Mouse (Mus musculus) CD4-positive helper T cell, adult 2 months (primary cell): ENCODE measurements at regions not wholly inside any gene's neighbourhood (a gene's known extent, or its start where the extent isn't known, plus 50 kb on each side); places are given as distances from the start of the nearest gene placed in this dataset.

Experiments
- DNase-seq: peaks from one replicate; pipeline ENCODE4 v3.0.0-alpha.2; 2012; ENCODE audit warnings: low read depth, missing footprints, low spot score

DNA sequence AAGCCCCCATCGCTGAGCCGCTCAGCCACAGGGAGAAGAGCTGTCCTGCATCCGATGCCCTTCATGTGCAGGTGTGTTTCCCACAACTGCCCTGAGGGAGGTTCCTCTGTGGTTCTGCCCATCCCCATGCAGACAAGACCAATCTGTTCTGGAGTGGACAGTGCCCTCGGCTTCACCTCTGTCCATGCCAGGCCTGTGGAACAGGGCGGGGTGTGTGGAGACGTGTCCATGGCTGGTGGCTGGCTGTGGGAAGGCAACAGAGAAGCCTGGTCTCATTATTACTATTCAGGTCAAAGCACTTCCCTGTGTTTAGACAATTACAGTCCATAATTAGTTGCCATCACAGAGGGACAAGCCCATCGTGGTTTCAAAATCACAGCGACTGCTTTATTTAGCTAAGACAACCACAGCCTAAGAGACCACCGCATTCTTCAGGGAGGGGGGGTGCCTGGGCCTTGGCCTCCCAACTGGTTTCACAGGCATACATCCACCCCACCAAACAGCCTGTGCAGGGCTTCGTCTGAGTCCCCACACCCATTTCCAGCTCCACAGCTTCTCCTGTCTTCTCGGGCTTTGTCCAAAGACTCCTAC lies 97.7 kb downstream of the Rplp1 start:
- no peak for DNase-seq

DNA sequence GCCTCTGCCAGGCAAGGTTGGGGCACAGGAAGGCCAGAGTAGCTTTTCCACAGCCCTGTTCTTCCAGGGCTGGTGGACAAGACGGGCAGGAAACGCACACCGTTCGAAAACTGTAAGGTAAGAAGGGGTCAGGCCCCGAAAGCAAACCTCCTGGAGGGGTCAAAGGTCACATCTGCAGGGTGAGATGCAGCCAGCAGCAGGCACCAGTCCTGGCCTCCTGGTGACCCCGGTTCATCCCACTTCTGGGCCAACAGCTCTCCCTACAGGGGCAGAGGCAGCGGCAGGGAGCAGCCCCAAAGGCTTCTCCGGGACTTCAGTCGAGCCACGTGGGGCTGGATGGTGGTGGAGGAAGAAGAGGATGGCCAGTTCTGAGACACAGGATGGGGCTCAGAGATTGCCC lies 98.3 kb downstream of the Rplp1 start:
- DNase-seq: no peak

- DNase-seq: peak; percentile 20
These were observed 101.1 kb downstream of the Rplp1 start for GRCm38 (mm10) chr9:61813291-61813690.

DNA sequence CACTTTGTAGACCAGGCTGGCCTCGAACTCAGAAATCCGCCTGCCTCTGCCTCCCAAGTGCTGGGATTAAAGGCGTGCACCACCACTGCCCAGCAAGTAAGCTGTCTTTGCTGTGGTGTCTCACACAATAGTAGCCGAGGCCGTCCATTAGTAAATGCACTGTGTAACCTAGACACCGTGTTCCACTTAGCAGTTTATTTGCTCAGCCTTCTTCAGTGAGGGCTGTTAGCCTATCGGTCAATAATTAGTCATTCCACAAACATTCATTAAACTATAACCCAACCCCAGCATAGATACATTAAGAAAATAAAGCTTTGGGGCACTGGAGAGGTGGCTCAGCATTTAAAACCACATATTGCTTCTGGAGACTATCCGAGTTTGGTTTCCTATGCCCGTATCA lies 102.0 kb downstream of the Rplp1 start:
- no peak for DNase-seq

- no peak for DNase-seq
These were observed 103.9 kb downstream of the Rplp1 start for GRCm38 (mm10) chr9:61810456-61810855.

DNA sequence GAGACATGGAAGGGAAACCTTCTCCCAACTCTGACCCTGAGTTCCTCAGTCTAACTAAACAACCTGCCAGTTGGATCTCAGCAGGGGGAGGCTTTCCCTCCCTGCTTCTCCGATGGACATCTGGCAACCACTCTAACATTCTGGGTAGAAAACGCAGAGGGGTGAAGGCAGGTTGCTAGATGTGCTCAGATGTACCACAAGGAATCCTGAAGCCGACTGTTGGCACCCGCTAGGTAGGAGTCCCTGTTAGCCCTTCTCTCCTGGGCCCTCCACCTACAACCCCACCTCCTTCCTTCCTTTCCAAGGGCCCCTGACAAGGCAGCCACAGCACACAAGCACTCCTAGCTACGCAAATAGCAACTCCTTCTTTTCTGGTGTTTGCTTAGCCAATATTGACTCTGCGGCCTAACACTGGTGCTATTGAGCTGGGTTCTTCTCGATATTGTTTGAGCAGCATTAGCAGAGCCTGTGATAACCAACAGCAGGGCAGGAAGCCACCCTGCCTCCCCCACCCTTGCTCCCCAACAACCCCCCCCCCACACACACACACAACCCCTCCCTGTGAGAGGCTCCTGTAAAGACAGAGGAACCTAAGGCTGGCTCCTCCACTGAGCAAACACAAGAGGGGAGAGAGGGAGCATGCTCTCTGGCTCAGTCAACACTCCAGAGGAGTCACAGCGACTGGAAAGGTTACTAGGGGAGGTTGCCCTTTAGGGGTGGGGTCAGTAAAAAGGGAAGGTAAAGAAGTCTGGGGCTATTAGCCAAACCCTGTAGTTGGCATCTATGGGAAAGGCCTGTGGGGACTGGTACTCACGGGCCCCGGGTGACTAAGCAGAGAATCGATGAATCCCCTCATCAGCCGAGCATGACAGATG lies 105.8 kb downstream of the Rplp1 start:
- no peak for DNase-seq

- DNase-seq: no peak
These were observed 108.4 kb downstream of the Rplp1 start for GRCm38 (mm10) chr9:61805971-61806370.

DNA sequence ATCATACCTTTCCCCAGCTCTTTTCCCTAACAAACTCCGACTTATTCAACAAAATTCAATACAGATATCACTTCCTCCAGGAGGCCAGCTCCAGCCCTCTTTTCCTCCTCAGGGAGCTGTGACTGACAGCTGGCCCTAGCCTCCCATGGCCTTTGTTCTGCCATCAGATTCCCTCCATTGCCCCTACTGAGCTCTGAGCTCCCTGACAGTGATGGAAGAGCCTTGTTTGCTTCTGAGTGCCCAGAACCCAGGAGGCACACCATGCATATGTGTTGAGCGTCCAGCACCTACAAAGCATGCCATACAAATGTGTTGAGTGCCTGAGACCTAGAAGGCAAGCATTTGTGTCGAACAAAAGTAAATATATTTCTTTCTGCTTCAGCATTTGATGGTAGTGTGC lies 110.8 kb downstream of the Rplp1 start:
- DNase-seq: no peak

- DNase-seq: no peak
These were observed 111.6 kb downstream of the Rplp1 start for GRCm38 (mm10) chr9:61802694-61803093.

- no peak for DNase-seq
These were observed 114.8 kb downstream of the Rplp1 start for GRCm38 (mm10) chr9:61799535-61799934.

DNA sequence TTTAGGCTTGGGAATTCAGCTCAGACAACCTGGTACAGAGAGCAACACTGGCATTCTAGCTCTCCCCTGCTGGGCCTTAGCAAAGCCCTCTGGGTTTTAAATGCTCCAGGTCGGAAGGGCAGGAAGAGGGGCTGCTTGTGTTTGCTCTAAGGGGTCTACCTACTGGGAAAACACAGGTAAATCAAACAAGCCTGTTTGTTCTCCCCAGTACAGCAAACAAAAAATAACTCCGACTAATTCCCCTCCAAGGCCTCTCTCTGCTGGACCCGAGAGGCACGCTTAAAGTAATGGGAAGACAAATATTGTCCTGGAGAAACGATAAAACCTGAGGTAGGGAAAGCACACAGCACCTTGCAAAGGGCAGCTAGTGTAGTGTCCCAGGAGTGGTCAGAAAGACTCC lies 118.4 kb downstream of the Rplp1 start:
- no peak for DNase-seq

DNA sequence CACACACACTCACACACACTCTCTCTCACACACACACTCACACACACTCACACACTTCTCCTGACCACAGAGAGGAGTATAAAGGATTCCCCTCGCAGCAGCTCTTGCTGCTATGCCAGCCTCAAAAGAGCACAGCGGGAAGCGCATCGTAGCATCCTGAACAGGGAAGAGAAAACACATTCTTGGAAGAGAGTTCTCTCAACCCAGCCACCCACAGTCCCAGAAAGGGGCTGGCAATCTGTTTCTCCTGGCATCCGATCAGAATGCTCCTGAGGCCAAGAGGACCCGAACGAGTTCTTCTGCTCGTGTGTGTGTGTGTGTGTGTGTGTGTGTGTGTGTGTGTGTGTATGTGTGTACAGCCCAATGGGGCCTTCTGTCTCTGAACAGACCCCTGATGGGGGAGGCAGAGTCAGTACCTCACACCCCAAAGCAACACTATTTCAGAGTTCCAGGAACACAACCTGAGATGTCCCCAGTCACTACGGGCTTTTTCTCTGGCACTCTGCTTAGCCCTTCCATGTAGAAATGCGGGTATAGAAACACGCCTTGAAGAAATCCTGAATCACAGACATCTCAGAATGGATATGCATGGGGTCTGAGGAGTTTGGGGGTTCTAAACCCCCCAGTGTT lies 122.8 kb downstream of the Rplp1 start:
- no peak for DNase-seq

DNA sequence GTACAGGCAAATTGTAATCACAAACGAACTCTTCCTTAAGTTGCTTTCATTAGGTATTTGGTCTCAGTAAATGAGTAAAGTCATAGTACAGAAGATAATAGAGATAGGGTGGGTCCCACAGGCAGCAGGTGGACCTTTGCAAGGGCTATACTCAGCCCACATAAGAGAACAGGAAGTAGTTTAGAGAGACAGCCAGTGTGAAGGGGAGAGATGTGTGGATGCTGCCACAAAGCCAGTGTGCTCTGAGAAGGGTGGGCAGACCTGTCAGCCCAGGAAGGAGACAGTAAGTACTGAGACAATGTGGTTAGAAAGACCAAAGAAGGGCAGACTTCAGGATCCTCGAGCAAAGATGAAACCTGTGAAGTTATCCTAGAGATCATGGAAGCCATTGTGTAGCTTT lies 123.5 kb downstream of the Rplp1 start:
- peak; percentile 27 for DNase-seq

- no peak for DNase-seq
These were observed 125.1 kb downstream of the Rplp1 start for GRCm38 (mm10) chr9:61789066-61789897.

DNA sequence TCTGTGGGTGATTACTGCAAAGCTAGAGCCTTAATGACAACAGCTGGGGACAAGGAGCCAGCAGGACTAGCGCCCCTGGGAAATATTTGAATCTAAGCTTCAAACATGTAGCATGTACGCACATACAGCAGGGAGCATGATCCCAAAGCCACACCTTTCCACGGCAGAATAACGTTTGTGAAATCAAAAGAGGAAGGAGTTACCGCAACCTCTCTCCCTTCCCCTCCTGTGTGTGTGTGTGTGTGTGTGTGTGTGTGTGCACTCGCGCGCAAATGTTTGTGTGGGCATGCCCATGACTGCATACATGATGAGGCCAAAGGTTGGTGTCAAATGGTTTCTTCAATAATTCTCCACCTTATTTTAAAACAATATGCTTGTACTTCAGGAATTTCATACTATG lies 132.9 kb downstream of the Rplp1 start:
- DNase-seq: no peak

- DNase-seq: no peak
These were observed 134.0 kb downstream of the Rplp1 start for GRCm38 (mm10) chr9:61780186-61780939.

DNA sequence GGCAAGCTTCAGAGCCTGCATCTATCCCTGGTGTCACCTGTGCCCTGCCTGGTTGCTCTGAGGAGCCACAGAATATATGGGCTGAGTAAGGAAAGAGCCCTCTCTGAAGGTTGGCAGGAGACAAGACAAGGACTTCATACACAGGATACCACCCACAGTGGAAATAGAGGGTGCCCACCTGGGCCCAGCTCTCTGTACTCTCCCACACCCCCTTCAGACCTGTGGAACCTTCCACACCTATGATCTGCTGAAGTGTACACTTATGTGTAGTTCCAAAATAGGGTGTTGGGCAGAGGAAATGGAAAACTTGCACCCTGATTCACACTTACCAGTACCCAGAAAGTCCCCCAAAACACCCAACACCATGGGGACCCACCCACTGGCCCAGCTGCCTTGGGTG lies 135.2 kb downstream of the Rplp1 start:
- DNase-seq: peak; percentile 45

DNA sequence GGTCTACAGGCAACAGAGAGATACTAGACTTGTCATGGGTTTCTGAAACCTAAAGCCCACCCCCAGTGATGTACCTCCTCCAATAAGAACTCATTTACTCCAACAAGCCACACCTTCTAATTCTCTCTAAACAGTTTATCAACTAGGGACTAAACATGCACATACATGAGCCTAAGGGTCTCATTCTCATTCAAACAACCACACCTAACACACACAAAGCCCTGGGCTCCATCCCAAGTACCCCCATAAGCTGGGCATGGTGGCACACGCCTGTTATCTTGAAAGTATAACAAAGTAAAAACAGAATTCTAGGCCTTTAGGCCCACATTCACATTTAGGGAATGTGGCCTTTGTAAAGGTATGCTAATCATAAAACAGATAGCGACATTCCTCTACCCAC lies 137.9 kb downstream of the Rplp1 start:
- DNase-seq: no peak

DNA sequence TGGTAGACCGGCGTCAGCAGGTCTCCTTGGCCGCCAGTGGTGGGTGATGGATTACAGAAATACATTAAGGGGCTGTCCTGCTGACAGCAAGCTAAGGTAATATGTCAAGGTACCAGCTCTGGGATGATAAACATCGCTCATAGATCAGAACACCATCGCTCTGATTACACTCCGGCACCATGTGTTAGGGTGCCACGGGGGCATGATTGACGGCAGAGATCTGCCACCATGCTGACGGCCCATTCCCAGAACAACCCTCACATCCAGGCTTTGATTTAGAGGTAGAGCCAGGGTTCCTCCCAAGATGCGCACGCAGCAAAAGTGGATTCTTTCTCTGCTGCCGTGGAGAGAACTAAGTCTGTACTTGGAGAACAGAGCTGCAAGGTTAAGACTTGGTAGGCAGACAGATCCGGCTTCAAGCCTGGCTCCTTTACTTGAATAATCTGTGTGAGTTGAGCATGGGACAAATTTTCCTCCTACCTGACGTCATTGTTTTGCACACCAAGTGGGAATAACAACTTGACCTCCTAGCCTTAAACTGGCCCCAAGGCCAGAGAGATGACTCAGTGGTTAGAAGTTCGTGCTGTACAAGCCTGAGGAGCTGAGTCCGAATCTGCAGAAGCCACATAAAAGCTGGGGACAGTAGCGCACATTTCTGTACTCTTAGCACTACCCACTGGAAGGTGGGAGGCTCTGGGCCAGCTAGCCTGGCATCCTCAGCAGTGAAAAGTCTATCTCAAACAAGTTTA lies 144.0 kb downstream of the Rplp1 start:
- no peak for DNase-seq

DNA sequence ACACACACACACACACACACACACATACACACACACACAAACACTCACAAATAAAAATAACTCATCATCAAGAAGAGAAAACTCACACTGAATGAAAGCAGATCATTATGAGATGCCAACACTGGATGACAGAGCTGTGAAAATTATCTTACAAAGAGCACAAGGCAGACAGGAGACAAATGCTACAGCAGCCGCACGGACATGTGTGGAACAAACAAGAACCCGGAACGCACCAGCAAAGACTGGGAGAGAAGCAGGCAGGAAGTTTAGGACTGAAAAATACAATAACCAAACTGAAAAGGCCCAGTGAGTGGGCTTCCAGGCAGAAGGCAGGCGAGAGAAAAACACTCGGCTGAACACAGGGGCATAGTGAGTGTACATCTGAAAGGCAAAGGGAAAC lies 148.2 kb downstream of the Rplp1 start:
- no peak for DNase-seq
